Mouse (Mus musculus): ENCODE data around the gene Cdh22. TPM values are rescaled to one million over a fixed set of nuclear protein-coding genes. Genes with fewer than 3 reads are reported as not detected.

Gene Cdh22
- polyA plus RNA-seq, 1 experiment: 0.80 TPM

- TF ChIP-seq CTCF (IDR thresholded peaks at IDR 0.05; ENCODE audit: control insufficient read depth, insufficient read depth, low read length): no peak
- no peak for TF ChIP-seq POLR2A (IDR thresholded peaks at IDR 0.05; ENCODE audit: borderline replicate concordance, control insufficient read depth, low read depth, low read length)
- no peak overlapping the region for H3K27ac ChIP-seq (ENCODE audit: control insufficient read depth, insufficient read depth, low read depth, low read length, poor library complexity)
- 6% methylated on average over 39 of the region's 39 CpGs for WGBS
- no peak overlapping the region for H3K4me3 ChIP-seq (replicated peaks; ENCODE audit: control insufficient read depth, low read depth, low read length)
- no peaks in the 10 kb centered on the region for H3K4me1 ChIP-seq (ENCODE audit: control insufficient read depth, insufficient read depth, low read length)
Observed at GRCm38 (mm10) chr2:165215103-165215951, 19.3 kb downstream of the Cdh22 start.

GRCm38 (mm10) chr2:165211426-165212079, 23.1 kb downstream of the Cdh22 start:
- TF ChIP-seq CTCF (IDR thresholded peaks at IDR 0.05; ENCODE audit: control insufficient read depth, insufficient read depth, low read length) (no peak), POLR2A (IDR thresholded peaks at IDR 0.05; ENCODE audit: borderline replicate concordance, control insufficient read depth, low read depth, low read length) (no peak)
- WGBS: 4% methylated on average over 20 of the region's 20 CpGs
- Histone ChIP-seq H3K4me3 (replicated peaks; ENCODE audit: control insufficient read depth, low read depth, low read length) (no peak overlapping the region), H3K4me1 (ENCODE audit: control insufficient read depth, insufficient read depth, low read length) (no peaks in the 10 kb centered on the region), H3K27ac (ENCODE audit: control insufficient read depth, insufficient read depth, low read depth, low read length, poor library complexity) (no peak overlapping the region)

GRCm38 (mm10) chr2:165210948-165211347, 23.7 kb downstream of the Cdh22 start:
- TF ChIP-seq CTCF (IDR thresholded peaks at IDR 0.05; ENCODE audit: control insufficient read depth, insufficient read depth, low read length) (no peak), POLR2A (IDR thresholded peaks at IDR 0.05; ENCODE audit: borderline replicate concordance, control insufficient read depth, low read depth, low read length) (no peak)
- no peaks in the 10 kb centered on the region for H3K4me1 ChIP-seq (ENCODE audit: control insufficient read depth, insufficient read depth, low read length)
- H3K4me3 ChIP-seq (replicated peaks; ENCODE audit: control insufficient read depth, low read depth, low read length): no peak overlapping the region
- 2% methylated on average over 15 of the region's 15 CpGs for WGBS
- no peak overlapping the region for H3K27ac ChIP-seq (ENCODE audit: control insufficient read depth, insufficient read depth, low read depth, low read length, poor library complexity)

- TF ChIP-seq CTCF (IDR thresholded peaks at IDR 0.05; ENCODE audit: control insufficient read depth, insufficient read depth, low read length): no peak
- no peak for TF ChIP-seq POLR2A (IDR thresholded peaks at IDR 0.05; ENCODE audit: borderline replicate concordance, control insufficient read depth, low read depth, low read length)
- Histone ChIP-seq H3K4me1 (ENCODE audit: control insufficient read depth, insufficient read depth, low read length) (no peaks in the 10 kb centered on the region), H3K27ac (ENCODE audit: control insufficient read depth, insufficient read depth, low read depth, low read length, poor library complexity) (no peak overlapping the region), H3K4me3 (replicated peaks; ENCODE audit: control insufficient read depth, low read depth, low read length) (no peak overlapping the region)
- 70% methylated on average over 11 of the region's 11 CpGs for WGBS
Observed at GRCm38 (mm10) chr2:165207689-165208088, 27.0 kb downstream of the Cdh22 start.

GRCm38 (mm10) chr2:165207086-165207485, 27.6 kb downstream of the Cdh22 start:
- H3K27ac ChIP-seq (ENCODE audit: control insufficient read depth, insufficient read depth, low read depth, low read length, poor library complexity): no peak overlapping the region
- WGBS: 75% methylated on average over 4 of the region's 4 CpGs
- no peaks in the 10 kb centered on the region for H3K4me1 ChIP-seq (ENCODE audit: control insufficient read depth, insufficient read depth, low read length)
- H3K4me3 ChIP-seq (replicated peaks; ENCODE audit: control insufficient read depth, low read depth, low read length): no peak overlapping the region
- TF ChIP-seq POLR2A (IDR thresholded peaks at IDR 0.05; ENCODE audit: borderline replicate concordance, control insufficient read depth, low read depth, low read length): no peak
- no peak for TF ChIP-seq CTCF (IDR thresholded peaks at IDR 0.05; ENCODE audit: control insufficient read depth, insufficient read depth, low read length)

- Histone ChIP-seq H3K27ac (ENCODE audit: control insufficient read depth, insufficient read depth, low read depth, low read length, poor library complexity) (no peak overlapping the region), H3K4me3 (replicated peaks; ENCODE audit: control insufficient read depth, low read depth, low read length) (no peak overlapping the region), H3K4me1 (ENCODE audit: control insufficient read depth, insufficient read depth, low read length) (no peaks in the 10 kb centered on the region)
- TF ChIP-seq CTCF (IDR thresholded peaks at IDR 0.05; ENCODE audit: control insufficient read depth, insufficient read depth, low read length) (no peak), POLR2A (IDR thresholded peaks at IDR 0.05; ENCODE audit: borderline replicate concordance, control insufficient read depth, low read depth, low read length) (no peak)
- 63% methylated on average over 6 of the region's 6 CpGs for WGBS
Observed at GRCm38 (mm10) chr2:165205486-165205885, 29.2 kb downstream of the Cdh22 start.

- WGBS: 40% methylated on average over 7 of the region's 7 CpGs
Observed at GRCm38 (mm10) chr2:165204931-165205330, 29.7 kb downstream of the Cdh22 start.

More at GRCm38 (mm10) chr2:165204931-165205330, 29.7 kb downstream of the Cdh22 start:
- TF ChIP-seq POLR2A (IDR thresholded peaks at IDR 0.05; ENCODE audit: borderline replicate concordance, control insufficient read depth, low read depth, low read length) (no peak), CTCF (IDR thresholded peaks at IDR 0.05; ENCODE audit: control insufficient read depth, insufficient read depth, low read length) (no peak)
- H3K4me1 ChIP-seq (ENCODE audit: control insufficient read depth, insufficient read depth, low read length): no peaks in the 10 kb centered on the region
- no peak overlapping the region for H3K4me3 ChIP-seq (replicated peaks; ENCODE audit: control insufficient read depth, low read depth, low read length)
- H3K27ac ChIP-seq (ENCODE audit: control insufficient read depth, insufficient read depth, low read depth, low read length, poor library complexity): no peak overlapping the region

Measured in bone marrow, adult 2 months (tissue).